12 mouse cellular contexts compared by ENCODE assay signal in the genomic region with DNA sequence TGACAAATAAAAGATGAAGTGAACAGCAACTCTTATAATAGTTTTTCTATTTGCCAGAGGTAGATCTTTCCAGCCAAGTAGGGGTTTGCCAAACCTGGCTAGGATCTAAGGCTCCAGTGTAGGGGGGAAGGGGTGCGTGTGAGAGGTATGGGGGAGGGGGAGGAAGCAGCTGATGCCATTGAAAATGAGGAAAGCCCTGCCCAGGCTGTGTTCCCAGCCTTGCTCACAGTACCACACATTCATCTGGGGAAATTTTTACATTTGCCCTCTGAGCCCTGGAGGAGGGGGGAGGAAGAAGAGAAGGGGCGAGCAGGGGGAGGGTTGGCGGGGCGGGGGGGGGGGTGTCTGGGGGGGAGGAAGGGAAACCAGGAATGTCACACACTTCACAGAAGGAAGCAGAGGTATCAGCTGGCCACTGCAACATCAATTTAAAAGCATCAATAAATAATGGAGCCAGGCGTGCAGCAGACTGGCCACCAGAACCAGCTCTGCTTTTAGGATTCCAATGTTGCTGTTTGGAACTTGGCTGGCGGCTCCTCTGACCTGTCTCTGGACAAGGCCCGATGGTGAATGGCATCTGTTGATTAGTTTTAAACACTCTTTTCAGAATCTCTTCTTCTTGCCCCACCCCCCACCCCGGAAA. TPM values are rescaled to one million over a fixed set of nuclear protein-coding genes. Genes with fewer than 3 reads are reported as not detected.
DNase-seq lines count a peak whose midpoint lies in the region; ATAC-seq lines count a peak whose summit lies in the region.
"Had no signal": no experiment of that assay in that cellular context is flagged by ENCODE, and none has a peak within 500 bp of the region (broad histone marks: within the 10 kb centered on the region; RNA-seq: fewer than 3 reads in every experiment).

No protein-coding gene starts in this region.

- H3K4me3 ChIP-seq in midbrain, embryonic 10.5 days = no peak overlapping the region
- no peak overlapping the region for H3K4me3 ChIP-seq in midbrain, embryonic 15.5 days
- no peak overlapping the region for H3K4me3 ChIP-seq in macrophage (ENCODE audit: inconsistent target)

- H3K36me3 ChIP-seq in midbrain, embryonic 10.5 days = no peaks in the 10 kb centered on the region
- H3K36me3 ChIP-seq in midbrain, embryonic 15.5 days (replicated peaks) = no peaks in the 10 kb centered on the region
- H3K36me3 ChIP-seq in macrophage (ENCODE audit: inconsistent target) = no peaks in the 10 kb centered on the region

- no peak overlapping the region for H3K4me2 ChIP-seq in midbrain, embryonic 15.5 days

- no peaks in the 10 kb centered on the region for H3K79me2 ChIP-seq in macrophage (ENCODE audit: inconsistent target)

- no peaks in the 10 kb centered on the region for H3K9me3 ChIP-seq in midbrain, embryonic 10.5 days (replicated peaks)
- H3K9me3 ChIP-seq in midbrain, embryonic 15.5 days = no peaks in the 10 kb centered on the region

- H3K9ac ChIP-seq in midbrain, embryonic 15.5 days = no peak overlapping the region

- DNase-seq in cerebellum, postnatal 10 days = peak; percentile 15 to 19
- DNase-seq in cerebellum, adult 11-12 months = no peak
- no peak for DNase-seq in midbrain, embryonic 10.5 days (ENCODE audit: low spot score)
- DNase-seq in forelimb bud, embryonic 11.5 days (ENCODE audit: low read depth, low spot score) = peak; percentile 47
- no peak for DNase-seq in left cerebral cortex, postnatal 36 days (ENCODE audit: low spot score in 2 of 2)
- DNase-seq: adrenal gland, postnatal 10 days; cerebellum, postnatal 25 days; heart, postnatal 10 days; kidney, postnatal 10 days had no signal

- ATAC-seq in midbrain, embryonic 15.5 days (replicated peaks) = no peak
- no peak for ATAC-seq in cerebellum, adult (ENCODE audit: insufficient number of reproducible peaks, low FRiP score, low TSS enrichment)

- peak overlapping the region; percentile 49; the same call in 1 of the 2 replicates for H3K27ac ChIP-seq in midbrain, embryonic 10.5 days (replicated peaks)
- H3K27ac ChIP-seq in midbrain, embryonic 15.5 days = no peak overlapping the region
- H3K27ac ChIP-seq in macrophage = peak overlapping the region; percentile 82; the same call in 1 of the 2 replicates

- peaks cover 4% of the 10 kb centered on the region; the same call in 1 of the 2 replicates for H3K27me3 ChIP-seq in midbrain, embryonic 10.5 days (ENCODE audit: low read depth, poor library complexity, severe bottlenecking)
- H3K27me3 ChIP-seq in midbrain, embryonic 15.5 days (replicated peaks) = no peaks in the 10 kb centered on the region

- intact Hi-C loops in left cerebral cortex, postnatal 36 days (cut with DNase I) = no loop called here

- H3K4me1 ChIP-seq in midbrain, embryonic 10.5 days = peaks cover 48% of the 10 kb centered on the region
- H3K4me1 ChIP-seq in midbrain, embryonic 15.5 days = peaks cover 13% of the 10 kb centered on the region

- WGBS in midbrain, embryonic 10.5 days = 32% methylated on average over 6 of the region's 8 CpGs
- WGBS in midbrain, embryonic 15.5 days = 27% methylated on average over 6 of the region's 8 CpGs
- 53% methylated on average over 5 of the region's 8 CpGs for WGBS in macrophage (ENCODE audit: missing documents)

RNA-seq across cellular contexts. Expression of a gene that starts 28.5 kb away (rescaled TPM):
- polyA plus RNA-seq in midbrain, embryonic 10.5 days (2016; fragmentation: Nextera tagmentation; extraction: Ambion mirVana) = 2.8 and 2.9 TPM in 2 replicates
- 1.4 TPM in 2 replicates for polyA plus RNA-seq in midbrain, embryonic 15.5 days (2015; fragmentation: Nextera tagmentation; extraction: Ambion mirVana)
- 10 to 100 TPM; 28.8 to 85.5 (median 55.0) TPM for total RNA-seq in macrophage (2018; cell fraction: chromatin; rRNA removed)
- 10 to 100 TPM in 25 of 26 experiments, 1 to 10 TPM in 1; 8.5 to 44.7 (median 31.6) TPM for total RNA-seq in macrophage (2018; cell fraction: cytosol; rRNA removed)
- 100 to 1,000 TPM in 1 of 26 experiments, 10 to 100 TPM in 25; 26.3 to 107 (median 56.6) TPM for total RNA-seq in macrophage (2018; cell fraction: nucleus; rRNA removed)
- 14.1 to 29.4 TPM (median 16.9 TPM) in 3 replicates for polyA plus RNA-seq in macrophage (2018)
- total RNA-seq in left cerebral cortex, postnatal 36 days (2021) = 1 to 10 TPM; 2.6 to 2.7 TPM

Comparison
In these comparisons a context has a peak if more than half of its experiments do, and no peak if none do; other contexts are left out.
1. DNase-seq: peak in cerebellum, postnatal 10 days (2 of 2) and forelimb bud, embryonic 11.5 days (single experiment); none in cerebellum, adult 11-12 months (single experiment), midbrain, embryonic 10.5 days (single experiment) and left cerebral cortex, postnatal 36 days (0 of 2).